Mouse (Mus musculus) ES-Bruce4 (cell line): ENCODE data around the gene Per3.

ENCODE experiments used
- CTCF ChIP-seq: IDR thresholded peaks from one replicate; pipeline ENCODE4 v1.8.1; 2011; ENCODE audit warnings: low read depth, low read length
- POLR2A ChIP-seq: IDR thresholded peaks from one replicate; pipeline ENCODE4 v1.8.1; 2011; ENCODE audit warnings: low read length; ENCODE audit not compliant: insufficient read depth

GRCm38 (mm10) chr4:151088819-151089218, 44.4 kb upstream of the Per3 start:
- TF ChIP-seq CTCF (no peak), POLR2A (no peak)
